Mouse (Mus musculus) monocyte, adult 2 months (primary cell): ENCODE data around the gene Gm20388.
A peak's percentile ranks its signal among the peaks of the same experiment; 100 is the strongest.
"Not testable (repeated sequence)": the region's sequence is repeated elsewhere in the genome, so short reads cannot be mapped to it uniquely, and the experiment has no call there.

Source experiments
- DNase-seq, 2 experiments: peaks; one replicate each; pipeline ENCODE4 v3.0.0; 2022; ENCODE audit warnings: low spot score in 2 of 2, low read depth in 1 of 2

The Gm20388 gene

GRCm38 (mm10) chr8:120644663-120645062, 734.0 kb downstream of the Gm20388 start:
- no peak for DNase-seq

GRCm38 (mm10) chr8:120647532-120647931, 736.9 kb downstream of the Gm20388 start, which contains the start of gene 1190005I06Rik:
Gene 1190005I06Rik, minus strand, starts transcription at chr8:120647632.
- no peak for DNase-seq

- DNase-seq = no peak
Observed at GRCm38 (mm10) chr8:120656322-120657052, 745.8 kb downstream of the Gm20388 start.

- no peak for DNase-seq
Observed at GRCm38 (mm10) chr8:120657415-120657814, 746.8 kb downstream of the Gm20388 start.

GRCm38 (mm10) chr8:120664566-120664965, 753.9 kb downstream of the Gm20388 start:
- DNase-seq = no peak

GRCm38 (mm10) chr8:120665726-120666455, 755.2 kb downstream of the Gm20388 start:
- no peak for DNase-seq

GRCm38 (mm10) chr8:120666807-120667470, 756.3 kb downstream of the Gm20388 start:
- no peak for DNase-seq

- DNase-seq = peak; percentile 62 to 75
Observed at GRCm38 (mm10) chr8:120667561-120668373, 757.1 kb downstream of the Gm20388 start, which contains the start of the genes Gm27021 and Cox4i1. Gene Gm27021, minus strand, starts transcription at chr8:120668079. Gene Cox4i1, plus strand, starts transcription at chr8:120668222.

- DNase-seq = no peak
Observed at GRCm38 (mm10) chr8:120668374-120668905, 757.8 kb downstream of the Gm20388 start, which contains the start of gene Emc8. Gene Emc8, minus strand, starts transcription at chr8:120668573.

GRCm38 (mm10) chr8:120671775-120672174, 761.1 kb downstream of the Gm20388 start:
- no peak for DNase-seq

GRCm38 (mm10) chr8:120672626-120673229, 762.1 kb downstream of the Gm20388 start:
- DNase-seq = no peak

GRCm38 (mm10) chr8:120673298-120673697, 762.7 kb downstream of the Gm20388 start:
- no peak for DNase-seq

GRCm38 (mm10) chr8:120675718-120676117, 765.1 kb downstream of the Gm20388 start:
- DNase-seq = no peak

GRCm38 (mm10) chr8:120678447-120678846, 767.8 kb downstream of the Gm20388 start:
- peak in 1 of 2 experiments; percentile 70 for DNase-seq

- DNase-seq = no peak
Observed at GRCm38 (mm10) chr8:120679629-120680387, 769.2 kb downstream of the Gm20388 start.

- DNase-seq = not testable (repeated sequence)
Observed at GRCm38 (mm10) chr8:120680405-120680804, 769.8 kb downstream of the Gm20388 start.

- no peak for DNase-seq
Observed at GRCm38 (mm10) chr8:120681113-120681512, 770.5 kb downstream of the Gm20388 start.

- DNase-seq = peak in 1 of 2 experiments; percentile 52
Observed at GRCm38 (mm10) chr8:120683602-120684001, 773.0 kb downstream of the Gm20388 start.

- DNase-seq = no peak
Observed at GRCm38 (mm10) chr8:120684082-120684481, 773.4 kb downstream of the Gm20388 start.
